Mouse (Mus musculus) brain, adult 2 months (tissue): ENCODE measurements around the gene Gm11172.
"Not testable (repeated sequence)": the region's sequence is repeated elsewhere in the genome, so short reads cannot be mapped to it uniquely, and the experiment has no call there.

Experiments
- DNase-seq: peaks from one replicate; pipeline ENCODE4 v3.0.0; 2011; ENCODE audit warnings: low read depth, low spot score

Gene Gm11172

GRCm38 (mm10) chr16:10785371-10786231 lies 27.1 kb upstream of the Gm11172 start, which contains the start of gene Socs1:
TSS of gene Socs1 (minus strand) at chr16:10785536.
- DNase-seq = peak; percentile 93

DNA sequence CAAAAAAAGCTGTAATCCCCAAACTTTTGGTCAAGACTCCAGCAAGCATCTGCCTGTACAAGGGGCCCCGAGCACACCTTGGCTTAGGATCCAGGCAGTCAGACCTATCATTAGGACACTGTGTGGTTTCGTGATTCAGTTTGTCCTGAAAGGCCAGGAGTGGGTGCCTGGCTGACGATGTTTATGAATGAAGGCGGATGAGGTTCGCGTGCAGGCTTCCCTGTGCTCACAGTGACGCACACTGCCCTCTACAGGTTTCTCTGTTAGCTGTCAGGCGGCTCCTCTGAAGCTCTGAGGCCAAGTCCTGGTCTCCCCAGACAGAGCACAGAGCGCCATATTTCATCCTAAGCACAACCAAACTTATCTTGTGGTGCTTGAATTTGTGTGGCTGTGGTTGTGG lies 26.4 kb upstream of the Gm11172 start:
- DNase-seq = peak; percentile 96

DNA sequence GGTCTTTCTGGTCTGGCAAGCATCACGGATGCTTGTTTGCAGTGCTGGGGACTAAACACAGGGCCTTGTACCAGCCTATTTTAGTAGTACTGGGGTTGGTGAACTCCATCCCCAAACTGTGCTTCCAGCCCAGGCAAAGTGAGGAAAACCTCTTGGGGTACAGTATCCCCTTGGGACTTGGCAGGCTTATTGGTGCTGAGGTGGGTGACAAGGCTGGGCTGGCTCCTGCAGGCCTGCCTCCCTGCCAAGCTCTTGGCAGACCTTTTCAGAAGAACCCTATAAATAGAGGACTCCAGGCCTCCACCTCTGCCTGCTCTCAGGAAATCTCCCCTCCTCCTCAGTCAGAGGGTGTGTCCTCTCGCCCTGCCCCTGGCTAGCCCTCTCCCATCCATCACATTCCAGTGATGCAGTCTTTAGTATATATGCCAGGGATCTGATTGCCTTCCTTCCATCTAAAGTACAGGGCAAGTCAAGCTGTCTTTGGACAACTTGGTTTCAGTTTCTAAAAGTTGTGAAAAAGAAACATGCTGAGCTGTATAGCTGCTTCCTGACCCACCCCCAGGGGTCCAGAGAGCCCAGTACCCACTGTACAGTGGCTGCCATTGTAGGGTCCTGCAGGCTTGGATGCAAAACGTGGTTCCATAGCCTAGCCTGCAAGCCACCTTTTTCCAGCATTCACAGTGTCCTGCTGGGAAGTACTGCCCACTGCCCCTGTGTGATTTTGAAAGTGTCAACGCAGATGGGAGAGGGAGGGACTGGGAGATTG lies 25.8 kb upstream of the Gm11172 start:
- no peak for DNase-seq

DNA sequence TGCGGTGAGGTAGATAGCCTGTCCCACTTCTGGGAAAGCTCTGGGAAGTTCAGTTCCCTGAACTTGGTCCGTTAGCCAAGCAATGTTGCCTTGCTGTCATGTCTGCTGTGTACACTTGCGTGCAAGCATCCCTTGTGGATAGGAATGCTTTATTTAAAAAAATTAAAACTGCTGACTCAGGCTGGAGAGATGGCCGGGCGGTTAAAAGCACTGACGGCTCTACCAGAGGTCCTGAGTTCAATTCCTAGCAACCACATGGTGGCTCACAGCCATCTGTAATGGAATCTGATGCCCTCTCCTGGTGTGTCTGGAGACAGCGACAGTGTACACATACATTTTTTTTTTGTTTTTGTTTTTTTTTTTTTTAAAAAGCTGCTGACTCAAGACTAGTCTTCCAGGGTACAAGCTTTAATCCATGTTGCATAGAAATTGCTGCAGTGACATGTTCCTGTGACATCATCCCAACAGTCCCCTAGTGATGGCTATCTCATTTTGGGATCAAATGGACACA lies 25.1 kb upstream of the Gm11172 start:
- no peak for DNase-seq

DNA sequence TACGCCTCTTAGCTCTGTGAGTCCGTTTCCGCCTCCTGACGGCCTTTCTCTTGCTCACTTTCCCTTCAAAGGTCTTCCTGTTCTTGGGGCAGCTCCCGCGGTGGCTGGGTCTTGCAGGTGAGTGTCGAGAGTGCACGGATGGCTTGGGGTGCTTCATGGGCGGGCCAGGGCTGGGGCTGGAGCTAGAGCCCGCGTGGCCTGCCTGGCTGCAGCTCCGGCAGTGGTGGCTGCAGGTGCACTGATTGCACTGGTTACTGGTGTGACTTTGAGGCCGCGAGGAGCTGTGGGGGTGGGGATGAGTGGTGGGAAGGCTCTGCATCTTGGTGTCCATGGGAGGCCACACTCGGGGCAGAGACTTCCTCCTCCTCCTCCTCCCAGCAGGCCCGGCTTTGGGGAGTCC lies 24.4 kb upstream of the Gm11172 start, which contains the start of gene Tnp2:
TSS of gene Tnp2 (minus strand) at position 390 of the 400 bp plus-strand sequence.
- no peak for DNase-seq

DNA sequence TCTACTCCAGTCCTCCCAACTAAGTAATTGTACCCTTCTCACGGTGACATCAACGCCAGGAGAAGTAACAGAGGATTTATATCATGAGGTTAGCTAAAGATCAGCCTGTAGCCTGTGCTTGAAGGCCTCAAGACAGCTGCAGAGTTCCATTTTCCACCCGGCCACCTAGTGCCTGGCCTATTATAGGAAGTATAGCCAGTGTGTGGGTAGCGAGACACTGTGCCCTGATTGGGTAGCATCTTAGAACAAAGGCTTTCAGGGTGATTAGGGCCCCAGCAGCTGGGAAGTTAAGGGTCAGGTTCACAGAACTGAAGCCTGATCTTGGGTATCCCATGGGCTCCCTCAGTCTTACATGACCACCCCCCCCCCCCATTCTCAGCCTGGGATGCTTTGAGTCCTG lies 23.8 kb upstream of the Gm11172 start:
- DNase-seq = no peak

GRCm38 (mm10) chr16:10790702-10791101 lies 22.0 kb upstream of the Gm11172 start, which contains the start of gene Prm3:
TSS of gene Prm3 (minus strand) at chr16:10790914.
- no peak for DNase-seq

GRCm38 (mm10) chr16:10796034-10796433 lies 16.7 kb upstream of the Gm11172 start, which contains the start of gene Prm2:
TSS of gene Prm2 (minus strand) at chr16:10796134.
- DNase-seq = no peak

GRCm38 (mm10) chr16:10802420-10802819 lies 10.3 kb upstream of the Gm11172 start:
- not testable (repeated sequence) for DNase-seq

DNA sequence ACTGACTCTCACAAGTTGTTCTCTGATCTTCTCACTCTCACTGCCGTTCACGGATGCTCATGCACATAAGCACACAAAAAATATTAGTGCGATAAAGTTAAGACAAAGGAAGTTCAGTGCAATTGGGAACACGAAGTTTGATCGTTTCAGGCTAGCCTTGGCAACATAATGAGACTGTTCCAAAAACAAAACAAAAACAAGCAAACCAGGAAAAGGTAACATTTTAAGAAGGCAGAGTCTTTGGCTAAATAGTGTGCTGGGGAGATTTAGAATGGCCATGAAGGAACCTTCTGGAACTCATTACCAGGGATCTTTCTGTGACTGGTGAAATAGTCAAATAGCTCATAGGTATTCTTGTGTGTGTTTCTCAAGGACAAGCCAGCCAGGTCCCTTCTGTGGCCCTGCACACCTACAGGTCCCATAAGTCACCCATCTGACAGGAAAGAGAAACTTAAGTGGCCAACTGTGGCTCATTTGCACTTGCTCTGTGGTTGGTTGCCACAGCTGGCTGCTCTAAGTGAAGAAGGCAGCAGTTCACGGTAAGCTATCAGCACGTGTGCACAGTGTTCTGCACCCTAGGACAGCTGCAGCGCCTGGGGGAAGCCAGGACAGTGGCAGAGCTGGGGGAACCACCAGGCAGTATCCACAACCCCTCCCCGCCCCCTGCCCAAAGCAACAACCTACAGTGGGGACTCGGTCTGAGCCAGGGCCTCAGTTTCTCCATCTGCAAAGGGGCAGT lies 6.8 kb upstream of the Gm11172 start, which contains the start of gene Prm1:
TSS of gene Prm1 (minus strand) at position 51 of the 739 bp plus-strand sequence.
- DNase-seq = no peak

DNA sequence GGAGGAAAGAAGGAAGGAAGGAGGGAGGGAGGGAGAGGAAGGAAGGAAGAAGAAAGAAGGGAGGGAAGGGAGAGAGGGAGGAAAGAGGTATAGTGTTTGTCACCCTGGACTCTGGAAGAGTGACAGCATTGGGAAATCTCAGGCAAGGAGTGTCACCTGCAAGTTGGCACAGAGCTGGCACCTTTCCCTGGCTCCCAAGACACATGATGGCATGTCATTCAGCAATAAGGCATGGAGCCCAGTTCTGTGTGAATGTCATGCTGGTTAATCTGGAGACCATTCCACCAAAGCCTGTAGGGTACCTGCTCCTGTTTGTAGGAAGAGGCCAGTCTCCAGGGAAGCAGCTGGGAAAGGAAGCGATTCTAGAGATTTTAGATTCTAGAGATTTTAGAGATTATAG lies 2.3 kb upstream of the Gm11172 start:
- DNase-seq = peak; percentile 24

DNA sequence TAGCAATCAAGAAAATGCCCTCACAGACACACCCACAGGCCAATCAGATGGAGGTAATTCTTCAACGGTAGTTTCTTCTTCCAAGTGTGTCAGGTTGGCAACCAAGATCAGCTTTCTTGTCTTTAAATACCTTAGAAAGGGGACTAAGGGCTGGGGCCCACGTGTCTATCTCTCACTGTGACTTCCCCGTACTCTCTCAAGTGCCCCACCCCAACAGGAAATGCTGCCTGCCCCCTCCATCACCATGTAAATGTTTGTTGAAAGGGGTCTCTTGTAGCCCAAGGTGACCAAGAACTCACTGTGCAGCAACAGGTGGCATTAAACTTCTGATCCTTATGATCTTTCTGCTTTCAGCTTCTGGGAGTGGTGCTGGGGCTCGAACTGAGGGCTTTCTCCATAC lies 1.0 kb downstream of the Gm11172 start:
- DNase-seq = no peak

DNA sequence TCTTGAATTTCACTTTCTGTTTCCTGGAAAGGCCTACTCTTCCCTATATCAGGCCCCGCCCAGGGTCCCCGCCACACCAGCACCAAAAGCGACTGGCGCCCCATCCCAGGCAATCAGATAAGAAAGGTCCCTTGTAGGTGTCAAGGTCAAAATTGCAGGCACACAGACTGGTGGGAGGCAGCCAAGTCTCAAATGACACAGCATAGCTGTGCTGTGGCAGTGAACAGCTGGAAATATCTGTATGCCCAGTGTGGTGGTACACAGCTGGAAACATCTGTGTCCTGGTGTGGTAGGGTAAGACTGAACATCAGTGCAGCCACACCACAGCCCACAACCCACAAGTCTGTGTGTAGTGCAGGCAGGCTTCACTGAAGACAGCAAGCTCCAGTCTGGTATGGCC lies 2.1 kb downstream of the Gm11172 start:
- no peak for DNase-seq

- DNase-seq = no peak
Observed at GRCm38 (mm10) chr16:10818579-10819135, 5.9 kb downstream of the Gm11172 start.

GRCm38 (mm10) chr16:10819966-10820365 lies 7.3 kb downstream of the Gm11172 start:
- no peak for DNase-seq

- no peak for DNase-seq
Observed at GRCm38 (mm10) chr16:10821387-10821786, 8.7 kb downstream of the Gm11172 start.

- no peak for DNase-seq
Observed at GRCm38 (mm10) chr16:10824536-10824935, 11.8 kb downstream of the Gm11172 start.

DNA sequence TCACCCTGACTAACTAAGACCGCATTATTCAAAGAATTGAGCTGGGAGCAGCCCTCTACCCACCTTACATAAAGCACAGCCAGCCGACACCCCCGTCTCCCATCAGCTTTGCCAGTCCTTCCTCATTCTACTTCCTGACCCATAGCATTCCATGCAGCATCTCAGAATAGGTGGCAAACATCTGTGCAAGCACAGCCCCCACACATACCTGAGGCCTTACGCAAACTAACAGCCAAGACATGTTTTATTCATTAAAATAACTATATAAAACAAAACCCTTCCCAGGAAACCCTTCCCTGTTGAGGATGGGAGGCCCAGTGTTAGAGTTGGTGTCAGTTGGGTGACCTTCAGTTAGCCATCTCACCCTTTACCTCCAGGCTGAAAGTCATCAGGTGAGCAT lies 13.1 kb downstream of the Gm11172 start:
- no peak for DNase-seq

DNA sequence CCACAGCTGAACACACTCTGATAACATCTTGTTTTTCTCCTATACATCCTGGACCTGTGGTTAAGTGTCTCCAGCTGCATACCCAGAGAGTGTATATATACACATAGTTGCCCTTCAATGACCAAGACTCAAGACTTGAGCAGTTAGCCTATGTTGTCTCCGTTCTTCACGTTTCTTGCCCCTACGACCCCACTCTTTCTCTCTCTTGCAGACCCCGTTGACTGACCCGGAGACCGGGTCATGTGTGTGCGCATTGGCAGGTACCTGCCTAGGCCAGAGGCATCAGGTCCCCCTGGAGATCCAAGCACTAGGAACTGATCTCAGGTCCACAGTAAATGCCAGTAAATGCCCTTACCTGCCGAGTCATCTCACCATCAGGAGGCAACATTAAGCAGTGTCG lies 14.6 kb downstream of the Gm11172 start:
- DNase-seq = no peak

DNA sequence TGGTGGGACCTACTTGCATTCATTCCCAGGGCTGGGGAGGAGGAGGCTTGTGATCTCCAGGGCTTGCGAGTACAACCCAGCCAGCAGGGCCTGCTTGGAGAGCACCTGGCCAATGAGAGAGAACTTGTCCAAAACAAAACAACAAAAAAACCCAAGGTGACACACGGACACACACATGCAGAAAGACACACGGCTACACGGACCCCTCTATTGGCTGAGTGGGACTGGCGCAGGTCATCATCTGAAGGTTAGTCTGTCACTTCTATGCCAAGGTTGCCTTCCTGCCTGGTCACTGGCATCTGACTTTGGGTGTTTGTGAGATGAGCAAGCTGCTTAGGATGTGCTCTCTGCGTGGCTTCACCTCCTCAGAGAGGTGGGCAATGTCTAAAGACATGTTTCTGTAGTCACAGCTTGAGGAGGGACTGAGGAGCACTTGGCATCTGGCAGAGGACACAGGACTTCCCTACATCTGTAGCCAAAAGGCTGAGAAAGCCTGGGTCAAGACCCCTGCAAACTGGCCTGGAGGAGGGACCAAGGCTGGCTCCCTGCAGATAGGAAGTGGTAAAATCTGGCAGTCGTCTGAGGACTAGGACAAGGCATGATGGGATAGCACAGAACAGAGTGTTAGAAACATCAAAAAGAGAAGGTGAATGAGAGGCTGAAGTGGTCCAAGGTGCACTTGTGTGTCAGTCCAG lies 15.2 kb downstream of the Gm11172 start:
- no peak for DNase-seq

DNA sequence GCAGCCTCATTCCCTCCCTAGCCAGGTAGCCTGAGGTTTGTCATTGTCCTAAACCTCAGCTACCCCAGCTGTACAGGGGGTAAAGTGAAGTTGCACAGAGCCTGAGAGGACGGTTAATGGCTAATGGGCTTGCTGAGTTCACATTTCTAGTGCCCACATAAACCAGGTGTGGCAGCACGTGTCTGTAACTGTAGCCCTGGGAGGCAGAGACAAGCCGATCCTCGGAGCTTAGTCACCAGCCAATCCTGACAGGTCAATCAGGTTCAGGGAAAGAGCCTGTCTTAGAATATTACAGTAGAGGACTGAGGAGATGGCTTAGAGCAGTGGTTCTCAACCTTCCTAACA lies 15.7 kb downstream of the Gm11172 start:
- DNase-seq = no peak
